Mouse (Mus musculus): ENCODE measurements around the gene Usp18. TPM values are rescaled to one million over a fixed set of nuclear protein-coding genes. Genes with fewer than 3 reads are reported as not detected.

Usp18 gene
- polyA plus RNA-seq, 1 experiment from 2014 or later = 1.7 TPM

DNA sequence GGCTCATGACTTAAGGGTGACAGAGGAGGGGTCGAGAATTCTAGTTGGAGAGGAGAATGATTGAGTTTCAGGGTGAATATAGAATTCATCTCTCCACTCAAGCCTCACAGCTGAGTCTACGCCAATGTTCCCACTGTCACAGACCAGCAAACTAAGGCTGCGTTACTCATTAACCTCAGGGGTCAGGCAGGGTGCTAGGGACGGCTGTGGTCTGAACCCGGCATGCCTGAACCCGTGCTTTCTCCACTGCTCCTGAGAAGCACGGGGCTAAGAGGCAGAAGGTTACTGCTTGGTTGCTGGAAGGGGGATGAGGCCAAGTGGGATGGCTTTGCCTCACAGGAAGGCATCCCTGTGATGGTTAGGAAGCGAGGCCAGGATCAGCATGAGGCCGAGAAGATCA, 54.8 kb downstream of the Usp18 start:
- Histone ChIP-seq H3K36me3 (ENCODE audit: control insufficient read depth, insufficient read depth, low read length) (no peaks in the 10 kb centered on the region), H3K27ac (replicated peaks in 1 of 2; ENCODE audit: control insufficient read depth in 1 of 2, insufficient read depth in 1 of 2, low read depth in 2 of 2, low read length in 2 of 2) (peak overlapping the region; percentile 48 to 76), H3K4me3 (ENCODE audit: control insufficient read depth in 1 of 2, insufficient read depth in 1 of 2, low read depth in 1 of 2, low read length in 2 of 2) (peak overlapping the region; percentile 25 to 28), H3K27me3 (ENCODE audit: control insufficient read depth, insufficient read depth, low read length) (no peaks in the 10 kb centered on the region; the same call in 1 of the 2 replicates), H3K9me3 (ENCODE audit: control insufficient read depth, low read length) (no peaks in the 10 kb centered on the region), H3K4me2 (ENCODE audit: low read length) (peak overlapping the region; percentile 63), H3K9ac (ENCODE audit: low read length) (peak overlapping the region; percentile 59), H3K4me1 (ENCODE audit: control insufficient read depth in 2 of 2, insufficient read depth in 2 of 2, low read length in 2 of 2) (peaks cover 13 to 16% of the 10 kb centered on the region in 2 experiments; a peak in 3 of 4 replicates)
- 38% methylated on average over 9 of the region's 9 CpGs for WGBS
- ATAC-seq (ENCODE audit: insufficient number of reproducible peaks, insufficient read depth, low FRiP score, low read depth) = no peak

DNA sequence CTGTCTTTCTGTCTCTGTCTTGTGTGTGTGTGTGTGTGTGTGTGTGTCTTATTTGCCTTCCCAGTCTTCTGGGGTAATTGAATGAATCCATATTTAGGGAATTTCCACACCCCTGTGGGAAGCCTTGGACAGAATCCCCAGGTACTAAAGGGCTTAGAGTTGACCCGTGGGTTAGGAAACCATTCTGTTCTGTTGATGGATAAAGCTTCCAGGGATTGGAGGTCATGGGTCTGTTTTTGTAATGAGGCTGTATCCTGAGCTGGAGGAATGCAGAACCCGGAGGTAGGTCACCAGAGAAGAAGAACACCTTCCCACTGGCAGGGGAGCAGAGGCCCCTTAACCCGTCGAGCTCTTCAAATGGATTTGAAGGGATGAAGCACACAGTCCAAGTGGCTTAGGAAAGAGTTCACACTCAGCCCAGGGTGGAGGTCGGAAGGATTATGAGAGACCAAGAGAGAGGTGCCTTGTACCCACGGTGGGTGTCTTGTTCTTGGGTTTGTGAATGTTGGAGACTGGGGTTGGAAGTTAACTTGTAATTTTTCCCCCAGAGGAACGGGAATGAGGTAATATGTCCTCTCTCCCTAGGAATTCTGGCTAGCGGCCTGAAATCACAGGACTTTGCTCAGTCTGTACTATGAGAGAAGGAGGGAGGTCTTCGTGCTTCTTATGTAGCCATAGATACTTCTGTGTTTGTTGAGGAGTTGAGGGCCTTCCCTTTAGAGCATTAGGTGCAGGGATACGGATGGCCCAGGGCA, 57.9 kb downstream of the Usp18 start:
- no peak overlapping the region for H3K9ac ChIP-seq (ENCODE audit: low read length)
- no peak for ATAC-seq (ENCODE audit: insufficient number of reproducible peaks, insufficient read depth, low FRiP score, low read depth)
- no peaks in the 10 kb centered on the region for H3K36me3 ChIP-seq (ENCODE audit: control insufficient read depth, insufficient read depth, low read length)
- H3K9me3 ChIP-seq (ENCODE audit: control insufficient read depth, low read length) = no peaks in the 10 kb centered on the region
- no peaks in the 10 kb centered on the region for H3K27me3 ChIP-seq (ENCODE audit: control insufficient read depth, insufficient read depth, low read length)
- peaks cover 13% of the 10 kb centered on the region in 2 experiments; a peak in 3 of 4 replicates for H3K4me1 ChIP-seq (ENCODE audit: control insufficient read depth in 2 of 2, insufficient read depth in 2 of 2, low read length in 2 of 2)
- no peak overlapping the region for H3K4me3 ChIP-seq (ENCODE audit: control insufficient read depth in 1 of 2, insufficient read depth in 1 of 2, low read depth in 1 of 2, low read length in 2 of 2)
- WGBS = 68% methylated on average over 10 of the region's 10 CpGs
- H3K27ac ChIP-seq (replicated peaks in 1 of 2; ENCODE audit: control insufficient read depth in 1 of 2, insufficient read depth in 1 of 2, low read depth in 2 of 2, low read length in 2 of 2) = no peak overlapping the region
- H3K4me2 ChIP-seq (ENCODE audit: low read length) = no peak overlapping the region

DNA sequence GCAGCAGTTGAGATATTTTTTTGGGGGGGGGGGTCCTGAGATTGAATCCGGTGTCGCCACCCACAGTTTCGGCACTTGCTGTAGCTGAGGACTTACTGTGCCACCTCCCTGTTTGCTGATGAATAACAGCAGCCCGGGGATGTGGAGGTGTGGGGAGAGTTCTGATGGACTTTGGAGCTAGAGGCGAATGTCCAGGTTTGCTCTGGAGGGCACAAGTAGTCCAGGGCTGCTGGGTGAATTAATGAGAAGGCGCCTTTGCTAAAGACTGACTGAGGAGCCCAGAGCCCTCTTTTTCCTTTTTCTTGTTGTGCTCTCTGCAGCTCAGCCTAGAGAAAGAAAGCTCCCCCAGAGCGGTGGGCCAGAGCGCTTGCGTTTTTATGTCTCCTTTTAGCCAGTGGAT, 58.9 kb downstream of the Usp18 start:
- no peak for ATAC-seq (ENCODE audit: insufficient number of reproducible peaks, insufficient read depth, low FRiP score, low read depth)
- Histone ChIP-seq H3K9me3 (ENCODE audit: control insufficient read depth, low read length) (no peaks in the 10 kb centered on the region), H3K9ac (ENCODE audit: low read length) (no peak overlapping the region), H3K27ac (replicated peaks in 1 of 2; ENCODE audit: control insufficient read depth in 1 of 2, insufficient read depth in 1 of 2, low read depth in 2 of 2, low read length in 2 of 2) (no peak overlapping the region), H3K4me1 (ENCODE audit: control insufficient read depth in 2 of 2, insufficient read depth in 2 of 2, low read length in 2 of 2) (peaks cover 11 to 13% of the 10 kb centered on the region in 2 experiments; a peak in 3 of 4 replicates), H3K36me3 (ENCODE audit: control insufficient read depth, insufficient read depth, low read length) (no peaks in the 10 kb centered on the region), H3K4me3 (ENCODE audit: control insufficient read depth in 1 of 2, insufficient read depth in 1 of 2, low read depth in 1 of 2, low read length in 2 of 2) (no peak overlapping the region), H3K4me2 (ENCODE audit: low read length) (no peak overlapping the region), H3K27me3 (ENCODE audit: control insufficient read depth, insufficient read depth, low read length) (no peaks in the 10 kb centered on the region)
- 83% methylated on average over 9 of the region's 9 CpGs for whole genome bisulfite sequencing

DNA sequence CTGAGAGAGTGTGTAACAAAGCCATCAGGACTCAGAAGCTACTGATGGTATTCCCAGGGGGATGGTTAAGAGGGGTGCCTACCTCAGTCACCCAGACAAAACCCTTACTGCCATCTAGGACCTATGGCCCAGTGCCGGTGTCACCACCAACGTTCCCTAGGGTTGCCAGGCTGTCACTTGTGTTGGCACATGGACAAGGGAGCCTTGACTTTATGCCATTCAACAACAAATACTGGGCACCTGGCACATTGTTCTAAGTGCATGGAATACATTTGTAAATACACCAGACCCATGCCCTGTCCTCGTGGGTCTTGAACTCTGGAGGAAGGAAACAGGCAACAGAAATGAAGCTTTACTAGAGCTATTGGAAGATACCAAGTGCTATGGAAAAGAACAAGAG, 59.9 kb downstream of the Usp18 start:
- H3K27me3 ChIP-seq (ENCODE audit: control insufficient read depth, insufficient read depth, low read length) = no peaks in the 10 kb centered on the region
- H3K27ac ChIP-seq (replicated peaks in 1 of 2; ENCODE audit: control insufficient read depth in 1 of 2, insufficient read depth in 1 of 2, low read depth in 2 of 2, low read length in 2 of 2) = no peak overlapping the region
- no peak for ATAC-seq (ENCODE audit: insufficient number of reproducible peaks, insufficient read depth, low FRiP score, low read depth)
- 91% methylated on average over 3 of the region's 3 CpGs for WGBS
- H3K36me3 ChIP-seq (ENCODE audit: control insufficient read depth, insufficient read depth, low read length) = no peaks in the 10 kb centered on the region
- H3K4me2 ChIP-seq (ENCODE audit: low read length) = no peak overlapping the region
- H3K4me3 ChIP-seq (ENCODE audit: control insufficient read depth in 1 of 2, insufficient read depth in 1 of 2, low read depth in 1 of 2, low read length in 2 of 2) = no peak overlapping the region
- H3K9me3 ChIP-seq (ENCODE audit: control insufficient read depth, low read length) = no peaks in the 10 kb centered on the region
- peaks cover 4% of the 10 kb centered on the region in 2 experiments; a peak in 3 of 4 replicates for H3K4me1 ChIP-seq (ENCODE audit: control insufficient read depth in 2 of 2, insufficient read depth in 2 of 2, low read length in 2 of 2)
- no peak overlapping the region for H3K9ac ChIP-seq (ENCODE audit: low read length)

DNA sequence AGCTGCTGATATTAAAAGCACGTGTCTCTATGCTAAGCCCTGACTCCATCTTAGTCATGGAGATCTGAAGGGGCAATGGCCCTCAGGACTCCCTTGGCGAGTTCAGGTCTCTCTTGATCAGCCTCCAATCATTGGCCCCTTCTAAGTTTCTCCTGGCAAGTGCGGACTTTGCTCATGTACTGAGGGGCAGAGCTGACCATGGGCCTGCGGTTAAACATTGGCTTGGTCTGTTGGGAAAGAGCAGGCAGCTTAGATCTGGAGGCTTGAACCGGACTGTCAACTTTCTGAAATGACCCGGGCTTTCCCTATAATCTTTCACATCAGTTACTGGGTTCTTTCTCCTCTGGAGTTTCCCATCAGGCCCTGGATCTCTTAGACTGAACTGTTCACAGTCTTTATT, 65.3 kb downstream of the Usp18 start:
- Histone ChIP-seq H3K4me2 (ENCODE audit: low read length) (no peak overlapping the region), H3K27me3 (ENCODE audit: control insufficient read depth, insufficient read depth, low read length) (no peaks in the 10 kb centered on the region), H3K27ac (replicated peaks in 1 of 2; ENCODE audit: control insufficient read depth in 1 of 2, insufficient read depth in 1 of 2, low read depth in 2 of 2, low read length in 2 of 2) (no peak overlapping the region), H3K9ac (ENCODE audit: low read length) (no peak overlapping the region), H3K36me3 (ENCODE audit: control insufficient read depth, insufficient read depth, low read length) (no peaks in the 10 kb centered on the region), H3K4me1 (ENCODE audit: control insufficient read depth in 2 of 2, insufficient read depth in 2 of 2, low read length in 2 of 2) (no peaks in the 10 kb centered on the region), H3K4me3 (ENCODE audit: control insufficient read depth in 1 of 2, insufficient read depth in 1 of 2, low read depth in 1 of 2, low read length in 2 of 2) (no peak overlapping the region), H3K9me3 (ENCODE audit: control insufficient read depth, low read length) (no peaks in the 10 kb centered on the region)
- no peak for ATAC-seq (ENCODE audit: insufficient number of reproducible peaks, insufficient read depth, low FRiP score, low read depth)
- 83% methylated on average over 6 of the region's 6 CpGs for WGBS

DNA sequence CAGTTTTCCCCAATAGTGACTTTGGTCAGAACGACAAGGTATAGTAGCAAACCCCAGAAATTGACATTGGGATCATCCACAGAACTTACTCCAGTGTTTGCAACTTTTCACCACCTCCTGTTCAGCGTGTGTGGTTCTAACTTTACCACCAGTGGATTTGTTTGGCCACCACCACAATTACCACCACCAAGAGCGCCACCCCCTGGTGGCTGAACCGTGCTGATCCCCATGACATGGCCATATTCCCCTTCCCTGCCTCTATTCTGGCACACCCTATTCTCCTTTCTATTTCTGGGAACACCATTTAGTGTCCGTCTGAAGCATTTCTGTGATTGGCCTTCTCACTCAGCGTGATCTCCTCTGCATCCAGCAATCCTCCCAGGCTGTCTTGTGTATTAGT, 73.4 kb downstream of the Usp18 start:
- no peaks in the 10 kb centered on the region for H3K27me3 ChIP-seq (ENCODE audit: control insufficient read depth, insufficient read depth, low read length)
- no peak overlapping the region for H3K4me2 ChIP-seq (ENCODE audit: low read length)
- H3K9ac ChIP-seq (ENCODE audit: low read length) = no peak overlapping the region
- H3K9me3 ChIP-seq (ENCODE audit: control insufficient read depth, low read length) = no peaks in the 10 kb centered on the region
- 49% methylated on average over 6 of the region's 6 CpGs for WGBS
- ATAC-seq (ENCODE audit: insufficient number of reproducible peaks, insufficient read depth, low FRiP score, low read depth) = no peak
- H3K4me1 ChIP-seq (ENCODE audit: control insufficient read depth in 2 of 2, insufficient read depth in 2 of 2, low read length in 2 of 2) = no peaks in the 10 kb centered on the region
- no peak overlapping the region for H3K4me3 ChIP-seq (ENCODE audit: control insufficient read depth in 1 of 2, insufficient read depth in 1 of 2, low read depth in 1 of 2, low read length in 2 of 2)
- no peak overlapping the region for H3K27ac ChIP-seq (replicated peaks in 1 of 2; ENCODE audit: control insufficient read depth in 1 of 2, insufficient read depth in 1 of 2, low read depth in 2 of 2, low read length in 2 of 2)
- H3K36me3 ChIP-seq (ENCODE audit: control insufficient read depth, insufficient read depth, low read length) = no peaks in the 10 kb centered on the region

Other genes starting within 250 kb of the Usp18 start
- 41.3 and 46.2 TPM in 2 replicates for gene Mical3, start 114.9 kb upstream of the Usp18 start, polyA plus RNA-seq (2014; fragmentation: Nextera tagmentation; extraction: Ambion mirVana)
- 3.0 and 5.9 TPM in 2 replicates for gene Pex26, start 62.2 kb upstream of the Usp18 start, polyA plus RNA-seq (2014; fragmentation: Nextera tagmentation; extraction: Ambion mirVana)
- 0.18 TPM in 1 of 2 replicates, not detected in the other for gene Tuba8, start 35.2 kb upstream of the Usp18 start, polyA plus RNA-seq (2014; fragmentation: Nextera tagmentation; extraction: Ambion mirVana)
- 8.0 and 9.3 TPM in 2 replicates for gene Slc6a13, start 54.3 kb downstream of the Usp18 start, polyA plus RNA-seq (2014; fragmentation: Nextera tagmentation; extraction: Ambion mirVana)
- not detected in 2 replicates for gene Slc6a12, start 97.2 kb downstream of the Usp18 start, polyA plus RNA-seq (2014; fragmentation: Nextera tagmentation; extraction: Ambion mirVana)
- 0.03 TPM in 1 of 2 replicates, not detected in the other for gene Iqsec3, start 227.8 kb downstream of the Usp18 start, polyA plus RNA-seq (2014; fragmentation: Nextera tagmentation; extraction: Ambion mirVana)

Data from heart, embryonic 14.5 days (tissue).